Mouse (Mus musculus) hindbrain, embryonic 10.5 days (tissue): ENCODE measurements around the gene Nap1l1. TPM values are rescaled to one million over a fixed set of nuclear protein-coding genes. Genes with fewer than 3 reads are reported as not detected.

Experiments
- polyA plus RNA-seq: library from polyadenylated mRNA; unstranded; fragments of >200 nt; fragmentation: Nextera tagmentation; extraction: Ambion mirVana; gene quantifications from 2 replicates; pipeline ENCODE4 v1.2.1, GENCODE M21; 2016

Gene Nap1l1
- polyA plus RNA-seq, 1 experiment from 2014 or later = 256 TPM

Other genes with a start within 250 kb of the Nap1l1 start
- gene Bbs10, start 174.5 kb upstream of the Nap1l1 start, polyA plus RNA-seq = 5.4 and 6.9 TPM in 2 replicates
- gene Phlda1, start 33.1 kb downstream of the Nap1l1 start, polyA plus RNA-seq = 36.9 and 41.1 TPM in 2 replicates